Mouse (Mus musculus) T-cell, adult 2 months (primary cell): ENCODE data around the gene Rnf103.
A peak's percentile ranks its signal among the peaks of the same experiment; 100 is the strongest.

Experiments used
- DNase-seq: peaks from one replicate; pipeline ENCODE4 v3.0.0; 2022; ENCODE audit warnings: low spot score

Gene Rnf103

DNA sequence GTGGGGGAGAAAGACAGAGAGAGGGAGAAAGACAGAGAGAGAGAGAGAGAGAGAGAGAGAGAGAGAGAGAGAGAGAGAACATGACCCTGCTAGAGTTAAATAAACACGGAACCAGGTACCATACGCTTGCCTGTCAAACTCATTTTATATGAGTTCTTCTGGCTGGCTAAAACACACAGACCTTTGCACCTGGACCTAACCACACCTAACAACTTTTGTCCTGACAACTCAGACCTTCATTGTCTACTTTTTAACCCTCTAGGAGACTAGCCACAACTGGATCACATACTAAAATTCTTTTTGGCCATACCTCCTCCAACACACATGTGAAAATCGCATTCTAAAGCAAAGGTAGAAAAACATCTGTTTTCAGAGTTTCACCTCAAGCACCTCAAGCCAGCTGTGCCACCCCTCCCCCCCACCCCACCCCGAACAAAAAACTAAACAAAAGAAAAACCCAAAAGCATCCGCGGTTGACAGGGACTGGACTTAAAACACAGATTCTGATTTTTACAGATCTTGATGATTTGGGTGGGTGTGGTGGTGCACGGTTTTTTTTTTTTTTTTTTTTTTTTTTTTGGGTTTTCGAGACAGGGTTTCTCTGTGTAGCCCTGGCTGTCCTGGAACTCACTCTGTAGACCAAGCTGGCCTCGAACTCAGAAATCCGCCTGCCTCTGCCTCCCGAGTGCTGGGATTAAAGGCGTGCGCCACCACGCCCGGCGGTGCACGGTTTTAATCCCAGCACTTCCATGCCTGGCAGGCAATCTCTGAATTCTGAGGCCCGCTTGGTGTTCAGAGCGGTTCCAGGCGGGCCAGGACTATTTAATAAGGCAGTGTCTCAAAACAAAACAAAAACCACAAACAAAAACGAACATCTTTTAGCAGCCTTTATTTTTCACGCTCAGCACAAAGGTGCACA is 679 bp upstream of the Rnf103 start:
- DNase-seq: no peak

DNA sequence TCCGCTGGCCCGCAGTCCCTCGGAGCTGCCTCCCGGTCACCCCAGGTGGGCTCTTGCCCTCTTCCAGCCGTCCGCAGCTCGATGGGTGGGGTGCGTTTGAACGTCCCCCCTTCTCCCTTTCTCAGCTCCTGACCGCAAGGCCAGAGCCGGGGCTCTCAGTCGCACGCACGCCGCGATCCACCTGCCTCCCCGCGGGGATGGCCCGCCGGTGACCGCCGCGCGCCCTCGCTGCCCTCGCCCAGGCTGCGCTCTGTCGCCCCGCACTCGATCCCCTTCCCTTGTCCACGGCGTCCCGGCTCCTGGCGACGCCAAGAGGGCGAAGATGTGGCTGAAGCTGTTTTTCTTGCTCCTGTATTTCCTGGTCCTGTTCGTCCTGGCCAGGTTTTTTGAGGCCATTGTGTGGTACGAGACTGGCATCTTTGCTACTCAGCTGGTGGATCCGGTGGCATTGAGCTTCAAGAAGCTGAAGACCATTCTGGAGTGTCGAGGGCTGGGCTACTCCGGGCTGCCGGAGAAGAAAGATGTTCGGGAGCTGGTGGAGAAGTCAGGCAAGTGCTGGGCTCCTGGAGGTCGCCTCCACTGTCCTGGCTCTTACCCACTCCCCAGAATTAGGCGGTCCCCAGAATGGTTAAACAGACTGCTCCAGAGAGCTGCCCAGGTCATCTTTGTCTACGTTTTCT is 787 bp downstream of the Rnf103 start:
- peak; percentile 23 for DNase-seq

DNA sequence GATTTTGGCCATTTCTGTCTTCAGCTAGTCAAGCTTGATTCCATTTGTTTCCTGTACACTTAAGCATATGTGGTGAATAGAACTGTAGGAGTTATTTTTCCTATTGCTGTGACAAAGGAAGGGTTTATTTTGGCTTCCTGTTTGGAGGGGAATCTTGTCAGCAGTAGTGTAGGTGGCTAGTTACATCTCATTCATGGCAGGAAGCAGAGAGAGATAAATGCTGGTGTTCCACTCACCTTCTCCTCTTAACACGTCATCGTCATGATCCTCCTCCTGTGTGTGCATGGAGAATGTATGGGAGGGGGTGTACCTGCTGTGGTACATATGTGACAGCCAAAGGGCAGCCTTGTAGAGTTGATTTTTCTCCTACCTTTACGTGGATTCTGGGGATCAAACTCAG is 6.9 kb downstream of the Rnf103 start:
- DNase-seq: no peak

DNA sequence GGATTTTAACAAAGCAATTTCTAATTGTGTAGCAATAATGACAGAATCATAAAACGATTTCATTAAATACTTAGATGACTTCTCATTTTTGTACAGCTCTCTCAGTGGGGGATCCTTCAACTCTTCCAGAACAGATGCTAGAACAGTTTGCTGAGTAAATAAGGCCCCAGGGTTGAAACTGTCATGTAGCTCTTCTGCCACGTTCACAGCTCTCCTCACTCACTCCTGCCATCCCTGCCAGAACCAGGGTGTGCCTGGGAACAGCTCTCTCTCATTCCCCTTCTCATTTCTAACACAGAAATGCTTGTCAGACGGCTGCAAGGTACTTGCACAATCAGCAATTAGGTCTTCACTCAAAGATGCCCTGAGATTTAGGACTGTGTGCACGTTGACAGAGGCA is 9.3 kb downstream of the Rnf103 start:
- no peak for DNase-seq

DNA sequence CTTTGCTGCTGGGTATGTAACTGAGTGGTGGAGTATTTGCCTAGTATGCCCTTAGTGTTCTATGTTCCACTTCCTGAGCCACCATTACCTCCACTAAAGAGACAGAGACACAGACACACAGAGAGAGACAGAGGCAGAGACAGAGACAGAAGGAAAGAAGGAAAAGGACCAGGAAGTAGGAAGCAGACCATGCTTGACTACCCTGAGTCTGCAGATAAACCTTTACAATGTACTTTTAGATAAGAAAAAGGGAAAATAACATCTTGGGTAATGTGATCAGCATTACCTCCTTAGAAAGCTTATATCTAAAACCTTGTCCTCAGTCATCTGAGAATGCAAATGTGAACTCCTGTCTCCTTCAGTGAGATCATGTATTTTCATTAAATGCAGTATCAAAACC is 10.0 kb downstream of the Rnf103 start:
- no peak for DNase-seq

DNA sequence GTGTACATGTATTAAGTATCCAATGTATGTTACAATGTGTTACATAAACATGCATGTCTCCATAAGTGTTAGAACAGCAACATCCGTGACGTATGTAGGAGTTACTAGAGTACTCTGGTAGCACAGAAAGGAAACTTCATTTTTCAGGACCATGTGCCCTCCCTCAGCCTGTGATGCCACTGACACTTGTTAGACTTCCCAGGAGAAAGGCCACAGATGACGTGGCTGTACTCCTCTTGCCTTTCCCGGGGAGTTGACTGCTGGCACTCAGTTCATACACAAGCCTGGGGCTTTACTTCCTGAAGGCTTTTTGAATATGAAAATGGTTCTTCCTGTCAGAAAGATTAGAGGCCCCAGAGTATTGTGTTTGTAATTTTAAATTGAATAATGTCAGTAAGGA is 10.4 kb downstream of the Rnf103 start:
- no peak for DNase-seq

- no peak for DNase-seq
Measured at GRCm38 (mm10) chr6:71505671-71506070, 12.0 kb downstream of the Rnf103 start.

- no peak for DNase-seq
Measured at GRCm38 (mm10) chr6:71519476-71519875, 25.8 kb downstream of the Rnf103 start.

DNA sequence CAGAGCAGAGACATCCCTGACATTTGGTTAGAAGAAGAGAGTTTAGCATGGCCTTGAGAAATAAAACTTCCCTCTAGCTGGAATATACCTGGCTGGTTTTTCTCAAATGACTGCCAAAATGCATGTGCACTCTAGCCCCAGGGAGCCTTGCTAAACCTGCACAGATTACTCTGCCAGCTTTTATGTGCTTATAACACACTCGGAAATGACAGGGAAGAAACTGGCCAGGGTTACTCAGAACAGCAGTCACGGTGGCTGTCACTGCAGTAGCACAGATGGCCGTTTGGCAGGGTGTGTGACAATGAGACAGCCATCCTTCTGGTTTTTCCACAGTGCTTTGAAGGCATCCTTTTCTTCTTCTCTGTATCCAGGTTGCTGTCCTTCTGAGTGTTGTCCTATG is 31.9 kb downstream of the Rnf103 start:
- no peak for DNase-seq

- no peak for DNase-seq
Measured at GRCm38 (mm10) chr6:71527056-71527455, 33.4 kb downstream of the Rnf103 start.

DNA sequence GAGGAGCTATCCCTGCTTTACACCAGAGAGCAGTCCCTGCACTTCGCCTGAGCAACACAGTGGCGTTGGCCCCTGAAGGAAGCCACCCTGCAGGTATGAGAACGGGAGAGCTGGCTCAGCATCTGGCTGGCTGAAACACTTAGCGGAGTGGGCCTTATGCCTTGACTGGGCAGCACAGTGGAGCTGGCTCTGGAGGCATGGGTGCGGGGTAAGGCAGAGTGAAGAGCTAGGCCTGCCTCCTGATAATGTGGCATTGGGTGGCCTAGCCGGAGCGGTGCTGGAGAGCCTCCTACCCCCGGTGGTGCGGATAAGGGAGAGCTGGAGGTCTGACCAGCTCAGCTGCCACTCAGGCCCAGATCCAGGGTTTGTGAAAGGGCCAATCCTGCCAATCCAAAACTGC is 34.1 kb downstream of the Rnf103 start:
- DNase-seq: no peak

GRCm38 (mm10) chr6:71530176-71530575 is 36.5 kb downstream of the Rnf103 start:
- DNase-seq: no peak

GRCm38 (mm10) chr6:71537286-71537685 is 43.6 kb downstream of the Rnf103 start:
- DNase-seq: no peak

GRCm38 (mm10) chr6:71543686-71544499 is 50.2 kb downstream of the Rnf103 start, which contains the start of gene Chmp3:
Gene Chmp3 (plus strand): TSS chr6:71543797.
- DNase-seq: peak; percentile 91

- no peak for DNase-seq
Measured at GRCm38 (mm10) chr6:71555507-71555951, 61.8 kb downstream of the Rnf103 start.

DNA sequence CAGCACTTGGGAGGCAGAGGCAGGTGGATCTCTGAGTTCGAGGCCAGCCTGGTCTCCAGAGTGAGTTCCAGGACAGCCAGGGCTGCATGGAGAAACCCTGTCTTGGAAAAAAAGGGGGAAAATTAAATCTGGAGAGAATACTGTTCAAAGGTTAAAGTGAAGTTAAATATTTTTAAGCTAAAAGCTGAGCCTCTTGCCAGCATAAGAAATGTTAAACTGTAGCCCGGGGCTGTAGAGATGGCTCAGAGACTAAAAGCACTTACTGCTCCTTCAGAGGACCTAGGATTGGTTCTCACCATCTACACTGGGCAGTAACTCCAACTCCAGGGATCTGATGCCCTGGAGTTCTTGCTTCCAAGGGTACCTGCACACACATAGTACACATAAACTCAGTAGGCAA is 63.1 kb downstream of the Rnf103 start:
- DNase-seq: no peak
